Mouse (Mus musculus) kidney, postnatal 25 days (tissue): ENCODE results near the gene Rhox4d.
"Not testable (repeated sequence)": the region's sequence is repeated elsewhere in the genome, so short reads cannot be mapped to it uniquely, and the experiment has no call there.

Source experiments
- DNase-seq, 2 experiments: peaks; one replicate each; pipeline ENCODE4 v3.0.0; 2021; ENCODE audit warnings: mixed read lengths in 2 of 2

Gene Rhox4d

DNA sequence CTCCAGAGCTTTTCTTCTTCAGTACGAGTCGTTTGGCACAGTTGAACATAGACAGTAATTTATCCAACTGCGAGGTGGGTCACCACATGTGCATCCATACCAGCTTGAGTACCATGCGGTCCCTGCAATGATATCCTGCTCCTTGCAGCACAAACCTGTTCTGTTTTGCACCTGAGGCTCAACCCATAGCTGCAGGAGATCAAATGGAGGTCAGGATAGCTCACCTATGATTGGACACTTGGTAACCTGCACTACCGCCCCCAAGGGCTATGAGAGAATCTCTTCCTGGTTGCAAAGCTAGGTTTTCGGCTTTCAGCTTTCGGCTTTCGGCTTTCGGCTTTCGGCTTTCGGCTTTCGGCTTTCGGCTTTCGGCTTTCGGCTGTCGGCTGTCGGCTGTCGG lies at the start of gene Rhox4d:
Rhox4d (plus strand) TSS at position 301 of the 400 bp plus-strand sequence.
- not testable (repeated sequence) for DNase-seq

DNA sequence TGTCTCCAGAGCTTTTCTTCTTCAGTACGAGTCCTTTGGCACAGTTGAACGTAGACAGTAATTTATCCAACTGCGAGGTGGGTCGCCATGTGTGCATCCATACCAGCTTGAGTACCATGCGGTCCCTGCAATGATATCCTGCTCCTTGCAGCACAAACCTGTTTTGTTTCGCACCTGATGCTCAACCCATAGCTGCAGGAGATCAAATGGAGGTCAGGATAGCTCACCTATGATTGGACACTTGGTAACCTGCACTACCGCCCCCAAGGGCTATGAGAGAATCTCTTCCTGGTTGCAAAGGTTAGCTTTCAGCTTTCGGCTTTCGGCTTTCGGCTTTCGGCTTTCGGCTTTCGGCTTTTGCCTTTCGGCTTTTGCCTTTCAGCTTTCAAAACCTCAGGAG lies 34.1 kb upstream of the Rhox4d start, which contains the start of gene Rhox4c:
Rhox4c (plus strand) TSS at position 301 of the 400 bp plus-strand sequence.
- not testable (repeated sequence) for DNase-seq

DNA sequence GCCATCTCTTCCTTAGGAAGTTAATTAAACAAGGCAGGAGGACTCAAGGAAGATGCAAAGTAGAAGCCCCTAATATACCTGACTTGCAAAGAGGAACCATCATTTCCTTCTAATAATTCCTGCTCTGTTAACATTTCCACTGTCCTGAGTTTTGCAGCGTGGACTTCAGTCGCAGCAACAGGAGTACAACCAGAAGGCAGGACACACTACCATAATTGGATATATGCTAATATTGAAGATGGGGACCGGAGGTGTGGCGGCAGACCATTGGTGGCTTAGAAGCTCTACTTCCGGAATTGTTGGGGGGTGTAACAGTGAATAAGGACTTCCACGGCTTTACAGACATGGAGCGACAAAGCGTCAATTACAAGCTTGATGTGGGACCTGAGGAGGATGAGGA lies 16.0 kb downstream of the Rhox4d start, which contains the start of gene Rhox2e:
Rhox2e (plus strand) TSS at position 301 of the 400 bp plus-strand sequence.
- not testable (repeated sequence) for DNase-seq

DNA sequence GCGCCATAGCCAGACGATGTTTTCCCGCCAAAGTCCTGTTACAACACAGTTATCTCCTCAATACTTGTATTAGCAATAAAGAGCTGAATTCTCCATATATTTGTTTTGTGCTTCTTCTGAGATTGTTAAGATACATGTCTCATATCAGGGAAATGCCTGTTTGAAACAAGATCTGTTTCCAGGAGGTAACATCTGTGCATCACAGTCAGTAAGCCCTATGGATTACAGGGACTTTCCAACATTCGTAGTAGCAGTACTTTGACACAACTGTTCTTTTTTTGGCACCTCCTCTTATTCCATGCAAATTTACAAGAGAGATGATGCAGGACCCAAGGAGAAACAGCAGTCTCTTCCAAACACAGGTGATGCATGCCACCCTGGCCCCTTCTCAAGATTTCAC lies 27.6 kb downstream of the Rhox4d start, which contains the start of gene Rhox3e:
Rhox3e (plus strand) TSS at position 301 of the 400 bp plus-strand sequence.
- not testable (repeated sequence) for DNase-seq

DNA sequence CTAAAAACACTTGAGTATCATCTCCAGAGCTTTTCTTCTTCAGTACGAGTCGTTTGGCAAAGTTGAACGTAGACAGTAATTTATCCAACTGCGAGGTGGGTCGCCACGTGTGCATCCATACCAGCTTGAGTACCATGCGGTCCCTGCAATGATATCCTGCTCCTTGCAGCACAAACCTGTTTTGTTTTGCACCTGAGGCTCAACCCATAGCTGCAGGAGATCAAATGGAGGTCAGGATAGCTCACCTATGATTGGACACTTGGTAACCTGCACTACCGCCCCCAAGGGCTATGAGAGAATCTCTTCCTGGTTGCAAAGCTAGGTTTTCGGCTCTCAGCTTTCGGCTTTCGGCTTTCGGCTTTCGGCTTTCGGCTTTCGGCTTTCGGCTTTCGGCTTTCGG lies 43.0 kb downstream of the Rhox4d start, which contains the start of gene Rhox4e:
Rhox4e (plus strand) TSS at position 301 of the 400 bp plus-strand sequence.
- not testable (repeated sequence) for DNase-seq
